Comparison of ENCODE assay signal across 18 mouse cellular contexts in the genomic region with DNA sequence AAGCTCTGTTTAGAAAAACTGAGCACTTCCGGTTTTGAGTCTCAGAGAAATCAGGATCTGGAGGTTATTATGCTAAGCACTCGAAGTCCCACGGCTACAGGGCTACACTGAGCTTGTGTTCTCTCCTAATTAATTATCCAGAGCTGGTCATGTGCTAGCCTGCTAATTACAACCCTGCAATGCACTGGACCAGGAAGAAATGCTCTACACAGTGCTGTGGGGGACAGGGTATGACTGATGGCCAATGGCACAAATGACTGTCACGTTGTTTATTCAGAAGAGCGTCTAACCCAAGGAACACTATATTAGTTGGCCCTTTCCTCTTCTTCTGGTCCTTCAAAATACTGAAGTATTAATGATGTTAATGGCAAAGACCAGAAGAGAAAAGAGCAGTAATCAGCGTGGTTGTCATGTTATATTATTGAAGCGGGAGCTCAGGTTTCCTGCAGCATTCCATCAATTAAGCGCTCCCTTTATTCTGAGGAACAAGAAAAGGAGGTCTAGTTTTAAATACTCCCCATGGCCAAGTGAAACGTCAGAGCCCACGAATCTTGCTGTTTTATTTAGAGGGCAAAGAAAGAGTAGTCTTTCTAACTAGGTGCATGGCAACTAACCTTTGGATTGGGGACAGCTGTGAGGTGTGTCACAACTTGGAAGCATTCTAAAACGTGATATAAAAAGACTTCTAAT. TPM values are rescaled to one million over a fixed set of nuclear protein-coding genes. Genes with fewer than 3 reads are reported as not detected.
DNase-seq lines count a peak whose midpoint lies in the region; ATAC-seq and TF ChIP-seq lines count a peak whose summit lies in the region.
"Had no signal": no experiment of that assay in that cellular context is flagged by ENCODE, and none has a peak within 500 bp of the region (broad histone marks: within the 10 kb centered on the region; RNA-seq: fewer than 3 reads in every experiment).

No protein-coding gene starts in this region.

- H3K4me1 ChIP-seq in kidney, embryonic 15.5 days, result peaks cover 4% of the 10 kb centered on the region; the same call in 1 of the 2 replicates
- peaks cover 5% of the 10 kb centered on the region for H3K4me1 ChIP-seq in neural tube, embryonic 13.5 days (replicated peaks)
- H3K4me1 ChIP-seq in forebrain, postnatal 0 days (ENCODE audit: insufficient read depth), result no peaks in the 10 kb centered on the region
- H3K4me1 ChIP-seq: limb, embryonic 15.5 days had no signal

- H3K9me3 ChIP-seq in kidney, embryonic 15.5 days (replicated peaks), result no peaks in the 10 kb centered on the region
- H3K9me3 ChIP-seq in neural tube, embryonic 13.5 days, result no peaks in the 10 kb centered on the region
- no peaks in the 10 kb centered on the region for H3K9me3 ChIP-seq in forebrain, postnatal 0 days (ENCODE audit: low read length)
- H3K9me3 ChIP-seq: limb, embryonic 15.5 days had no signal

- no peak overlapping the region for H3K4me3 ChIP-seq in kidney, embryonic 15.5 days (replicated peaks)
- no peak overlapping the region for H3K4me3 ChIP-seq in neural tube, embryonic 13.5 days
- no peak overlapping the region for H3K4me3 ChIP-seq in forebrain, postnatal 0 days (ENCODE audit: low read depth, low read length)
- H3K4me3 ChIP-seq: limb, embryonic 15.5 days had no signal

- H3K4me2 ChIP-seq in kidney, embryonic 15.5 days, result no peak overlapping the region
- no peak overlapping the region for H3K4me2 ChIP-seq in neural tube, embryonic 13.5 days
- no peak overlapping the region for H3K4me2 ChIP-seq in forebrain, postnatal 0 days (ENCODE audit: low read depth)
- H3K4me2 ChIP-seq: heart, embryonic 11.5 days; limb, embryonic 15.5 days had no signal

- no peak for TF ChIP-seq CTCF in forebrain, postnatal 0 days (IDR thresholded peaks at IDR 0.05; ENCODE audit: low read depth)

- WGBS in kidney, embryonic 15.5 days, result 48% methylated on average over 11 of the region's 11 CpGs
- 65% methylated on average over 11 of the region's 11 CpGs for WGBS in neural tube, embryonic 13.5 days
- 30% methylated on average over 11 of the region's 11 CpGs for WGBS in forebrain, postnatal 0 days

- no peak overlapping the region for H3K27ac ChIP-seq in kidney, embryonic 15.5 days
- H3K27ac ChIP-seq in neural tube, embryonic 13.5 days (replicated peaks), result no peak overlapping the region
- H3K27ac ChIP-seq in forebrain, postnatal 0 days (ENCODE audit: low read depth, low read length), result no peak overlapping the region
- H3K27ac ChIP-seq: limb, embryonic 15.5 days; macrophage had no signal

- H3K36me3 ChIP-seq in kidney, embryonic 15.5 days, result peaks cover 7% of the 10 kb centered on the region; the same call in 1 of the 2 replicates
- H3K36me3 ChIP-seq in neural tube, embryonic 13.5 days, result peaks cover 66% of the 10 kb centered on the region
- H3K36me3 ChIP-seq in forebrain, postnatal 0 days (ENCODE audit: insufficient read depth), result peaks cover 39% of the 10 kb centered on the region

- no peak overlapping the region for H3K9ac ChIP-seq in kidney, embryonic 15.5 days
- H3K9ac ChIP-seq in neural tube, embryonic 13.5 days, result no peak overlapping the region
- no peak overlapping the region for H3K9ac ChIP-seq in forebrain, postnatal 0 days
- H3K9ac ChIP-seq: limb, embryonic 15.5 days had no signal

- ATAC-seq in kidney, embryonic 15.5 days (replicated peaks; ENCODE audit: low FRiP score), result 0 out of 2 replicates have a peak, but pooled peaks have one; percentile 49
- ATAC-seq in neural tube, embryonic 13.5 days (ENCODE audit: low read depth), result peak; percentile 80; the same call in 1 of the 2 replicates
- peak; percentile 93 for ATAC-seq in forebrain, postnatal 0 days

- no peaks in the 10 kb centered on the region for H3K27me3 ChIP-seq in kidney, embryonic 15.5 days
- H3K27me3 ChIP-seq in neural tube, embryonic 13.5 days, result no peaks in the 10 kb centered on the region
- H3K27me3 ChIP-seq in forebrain, postnatal 0 days (ENCODE audit: insufficient read depth, low read length), result no peaks in the 10 kb centered on the region
- H3K27me3 ChIP-seq: CH12.LX; limb, embryonic 15.5 days had no signal

- DNase-seq in kidney, adult 11 months, result no peak
- no peak for DNase-seq in neural tube, embryonic 10.5 days (ENCODE audit: extremely low spot score, low spot score)
- DNase-seq in forebrain, postnatal 0 days, result peak; percentile 30
- DNase-seq in retina, postnatal 1 day, result peak; percentile 86
- DNase-seq in cerebellum, postnatal 14 days, result no peak
- DNase-seq in cerebellum, postnatal 4 days (ENCODE audit: low spot score in 2 of 2), result no peak
- DNase-seq: cerebellum, adult 18-20 months; gastrocnemius, postnatal 25 days; lung, adult 2 months; spleen, adult 18-20 months; thymus, postnatal 4 days had no signal

RNA-seq across cellular contexts. Expression of gene Fam13c, which starts 18.4 kb away (rescaled TPM):
- 6.2 and 6.9 TPM in 2 replicates for polyA plus RNA-seq in kidney, embryonic 15.5 days (2015; fragmentation: Nextera tagmentation; extraction: Ambion mirVana)
- 17.8 and 20.2 TPM in 2 replicates for polyA plus RNA-seq in neural tube, embryonic 13.5 days (2015; fragmentation: Nextera tagmentation; extraction: Ambion mirVana)
- total RNA-seq in forebrain, postnatal 0 days (2014; rRNA removed), result 7.4 and 9.6 TPM in 2 replicates
- 16.8 and 23.8 TPM in 2 replicates for polyA plus RNA-seq in forebrain, postnatal 0 days (2015; fragmentation: Nextera tagmentation; extraction: Ambion mirVana)
- total RNA-seq: CH12.LX; hematopoietic stem cell, adult 5-6 weeks had no signal
- polyA plus RNA-seq: macrophage had no signal

Comparison
In these comparisons a context has a peak if more than half of its experiments do, and no peak if none do; other contexts are left out.
1. DNase-seq: peak in forebrain, postnatal 0 days (single experiment) and retina, postnatal 1 day (single experiment); none in kidney, adult 11 months (single experiment), neural tube, embryonic 10.5 days (single experiment), cerebellum, postnatal 14 days (0 of 2) and cerebellum, postnatal 4 days (0 of 2).
2. Peak in every context shown above with its lines, with median percentiles within 50 percentile points of each other: ATAC-seq.